In genomic region chr2:120446373-120446772, GRCm38 (mm10) we compare ENCODE assay signal across 1 mouse cellular context.
A peak's percentile ranks its signal among the peaks of the same experiment; 100 is the strongest.
TF ChIP-seq lines count a peak whose summit lies in the region.

No protein-coding gene starts in this region.

TF ChIP-seq in MEL, 35 proteins besides CTCF, POLR2A, EP300 and RAD21:
- TF ChIP-seq ETS1 (IDR thresholded peaks at IDR 0.05; ENCODE audit: low read depth, low read length) (peak; percentile 98), UBTF (IDR thresholded peaks at IDR 0.05; ENCODE audit: borderline replicate concordance, insufficient read depth, low read depth, low read length) (no peak), USF2 (IDR thresholded peaks at IDR 0.05; ENCODE audit: borderline replicate concordance in 1 of 2, insufficient read depth in 1 of 2, low read depth in 1 of 2, low read length in 2 of 2) (0 out of 4 replicates have a peak, but pooled peaks of 1 of the 2 experiments have one; percentile 27), RCOR1 (IDR thresholded peaks at IDR 0.05; ENCODE audit: low read depth, low read length) (peak; percentile 67), TBP (IDR thresholded peaks at IDR 0.05; ENCODE audit: low read depth, low read length) (peak; percentile 71), TCF12 (IDR thresholded peaks at IDR 0.05; ENCODE audit: low read depth, low read length) (peak; percentile 81), CHD1 (IDR thresholded peaks at IDR 0.05; ENCODE audit: low read depth, low read length) (no peak), CHD2 (IDR thresholded peaks at IDR 0.05; ENCODE audit: low read length) (no peak), MAX (IDR thresholded peaks at IDR 0.05; ENCODE audit: low read length) (peak; percentile 99), SIN3A (IDR thresholded peaks at IDR 0.05; ENCODE audit: low read length) (peak; percentile 97), ZMIZ1 (IDR thresholded peaks at IDR 0.05; ENCODE audit: low read depth, low read length) (no peak), SMC3 (IDR thresholded peaks at IDR 0.05; ENCODE audit: low read depth, low read length) (no peak), USF1 (IDR thresholded peaks at IDR 0.05; ENCODE audit: low read depth, low read length) (peak; percentile 86), TAL1 (IDR thresholded peaks at IDR 0.05; ENCODE audit: low read length) (peak; percentile 82), NELFE (IDR thresholded peaks at IDR 0.05; ENCODE audit: low read depth, low read length) (no peak), ZC3H11A (IDR thresholded peaks at IDR 0.05; ENCODE audit: low read depth, low read length) (0 out of 2 replicates have a peak, but pooled peaks have one; percentile 18), GATA1 (IDR thresholded peaks at IDR 0.05; ENCODE audit: low read depth, low read length) (peak; percentile 87), POLR2AphosphoS5 (IDR thresholded peaks at IDR 0.05; ENCODE audit: borderline replicate concordance, low read depth, low read length) (no peak), ZKSCAN1 (IDR thresholded peaks at IDR 0.05; ENCODE audit: low read depth, low read length) (no peak), KAT2A (conservative IDR thresholded peaks at IDR 0.05; ENCODE audit: low read depth, low read length) (no peak), GABPA (IDR thresholded peaks at IDR 0.05; ENCODE audit: low read depth, low read length) (no peak), MAZ (IDR thresholded peaks at IDR 0.05; ENCODE audit: low read depth, low read length) (peak; percentile 48; the same call in 1 of the 2 replicates), BHLHE40 (IDR thresholded peaks at IDR 0.05; ENCODE audit: borderline replicate concordance, low read depth, low read length) (peak; percentile 100), HCFC1 (IDR thresholded peaks at IDR 0.05; ENCODE audit: low read depth, low read length) (peak; percentile 56; the same call in 1 of the 2 replicates), MYB (IDR thresholded peaks at IDR 0.05; ENCODE audit: low read depth, low read length) (no peak), NRF1 (IDR thresholded peaks at IDR 0.05; ENCODE audit: insufficient read depth, low read depth, low read length, poor library complexity, severe bottlenecking) (0 out of 2 replicates have a peak, but pooled peaks have one; percentile 24), ZNF384 (IDR thresholded peaks at IDR 0.05; ENCODE audit: low read depth, low read length) (no peak), MAFK (IDR thresholded peaks at IDR 0.05; ENCODE audit: borderline replicate concordance, low read depth, low read length) (peak; percentile 36; the same call in 1 of the 2 replicates), ELF1 (IDR thresholded peaks at IDR 0.05; ENCODE audit: low read depth, low read length) (peak; percentile 48; the same call in 1 of the 2 replicates), POLR2AphosphoS2 (IDR thresholded peaks at IDR 0.05; ENCODE audit: low read length) (no peak), JUND (IDR thresholded peaks at IDR 0.05; ENCODE audit: low read depth, low read length) (no peak), MXI1 (IDR thresholded peaks at IDR 0.05; ENCODE audit: low read depth, low read length) (peak; percentile 99), MYC (IDR thresholded peaks at IDR 0.05; ENCODE audit: low read depth, low read length) (peak; percentile 98), E2F4 (IDR thresholded peaks at IDR 0.05; ENCODE audit: borderline replicate concordance, low read depth, low read length) (no peak), MEF2A (IDR thresholded peaks at IDR 0.05; ENCODE audit: extremely low read depth, insufficient replicate concordance, low read depth, low read length, poor library complexity, severe bottlenecking) (no peak)
